8 mouse cellular contexts compared by ENCODE assay signal in the genomic region with DNA sequence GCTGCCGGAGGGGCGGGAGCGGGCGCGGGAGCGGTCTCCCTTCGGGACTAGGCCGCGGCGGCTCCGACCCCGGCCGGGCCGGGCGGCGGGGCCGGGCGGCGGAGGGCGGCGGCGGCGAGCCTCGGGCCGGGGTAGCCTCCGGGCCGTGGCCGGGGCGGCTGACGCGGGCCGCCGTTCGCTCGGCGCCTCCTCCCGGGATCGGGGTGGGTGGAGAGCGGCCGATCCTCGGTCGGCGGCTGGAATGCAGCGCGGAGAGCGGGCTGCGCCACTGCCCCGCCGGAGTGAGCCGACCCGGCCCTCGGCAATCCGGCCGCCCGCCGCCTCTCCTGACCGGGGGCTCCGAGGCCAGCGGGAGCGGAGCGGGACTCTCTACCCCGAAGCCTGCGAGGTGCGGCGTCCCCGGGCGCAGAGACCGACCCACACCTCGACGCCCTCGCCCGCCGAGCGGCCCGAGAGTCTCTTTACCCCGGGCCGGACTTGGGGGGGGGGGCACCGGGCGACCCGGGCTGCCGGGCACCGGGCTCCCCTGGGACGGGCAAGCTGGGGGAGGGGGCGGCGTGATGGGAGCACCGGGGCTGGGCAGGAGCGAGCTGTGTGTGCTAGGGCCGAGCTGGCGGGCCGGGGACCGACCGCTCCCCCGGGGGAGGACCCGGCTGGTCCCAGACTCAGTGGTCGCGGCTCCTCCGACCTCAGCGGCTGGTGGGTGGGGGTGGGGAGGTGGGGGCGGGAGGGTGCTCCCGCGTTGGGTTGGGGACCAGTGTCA. TPM values are rescaled to one million over a fixed set of nuclear protein-coding genes. Genes with fewer than 3 reads are reported as not detected.
DNase-seq lines count a peak whose midpoint lies in the region; ATAC-seq and TF ChIP-seq lines count a peak whose summit lies in the region.

No protein-coding gene starts in this region.

- 0 out of 2 replicates have a peak, but pooled peaks cover 3% of the 10 kb centered on the region for H3K36me3 ChIP-seq in forebrain, embryonic 16.5 days (ENCODE audit: control insufficient read depth, insufficient read depth)
- H3K36me3 ChIP-seq in hindbrain, embryonic 11.5 days (ENCODE audit: control insufficient read depth, insufficient read depth, low read length) = no peaks in the 10 kb centered on the region
- peaks cover 7% of the 10 kb centered on the region for H3K36me3 ChIP-seq in limb, embryonic 14.5 days (ENCODE audit: control insufficient read depth, insufficient read depth, low read length)
- peaks cover 4% of the 10 kb centered on the region; the same call in 1 of the 2 replicates for H3K36me3 ChIP-seq in midbrain, embryonic 15.5 days (replicated peaks)

- peaks cover 12% of the 10 kb centered on the region; the same call in 1 of the 2 replicates for H3K4me1 ChIP-seq in forebrain, embryonic 16.5 days (replicated peaks; ENCODE audit: control insufficient read depth, insufficient read depth, low read length)
- no peaks in the 10 kb centered on the region for H3K4me1 ChIP-seq in hindbrain, embryonic 11.5 days (replicated peaks; ENCODE audit: control insufficient read depth, insufficient read depth, low read length)
- H3K4me1 ChIP-seq in limb, embryonic 14.5 days (ENCODE audit: control insufficient read depth, insufficient read depth, low read length) = peaks cover 3% of the 10 kb centered on the region; the same call in 1 of the 2 replicates
- H3K4me1 ChIP-seq in midbrain, embryonic 15.5 days = peaks cover 17% of the 10 kb centered on the region

- peak overlapping the region; percentile 97 for H3K9ac ChIP-seq in forebrain, embryonic 16.5 days (replicated peaks; ENCODE audit: low read depth, low read length)
- peak overlapping the region; percentile 99 for H3K9ac ChIP-seq in hindbrain, embryonic 11.5 days (ENCODE audit: low read depth, low read length)
- peak overlapping the region; percentile 99 for H3K9ac ChIP-seq in limb, embryonic 14.5 days (ENCODE audit: low read depth, low read length, severe bottlenecking)
- peak overlapping the region; percentile 90 for H3K9ac ChIP-seq in midbrain, embryonic 15.5 days

- H3K27me3 ChIP-seq in forebrain, embryonic 16.5 days (replicated peaks; ENCODE audit: control insufficient read depth, insufficient read depth, low read length) = no peaks in the 10 kb centered on the region
- H3K27me3 ChIP-seq in hindbrain, embryonic 11.5 days (ENCODE audit: control insufficient read depth, insufficient read depth, low read length) = no peaks in the 10 kb centered on the region
- no peaks in the 10 kb centered on the region for H3K27me3 ChIP-seq in limb, embryonic 14.5 days (ENCODE audit: control insufficient read depth, insufficient read depth, low read length)
- H3K27me3 ChIP-seq in midbrain, embryonic 15.5 days (replicated peaks) = 0 out of 2 replicates have a peak, but pooled peaks cover 4% of the 10 kb centered on the region

- peak overlapping the region; percentile 91 for H3K4me3 ChIP-seq in forebrain, embryonic 16.5 days (replicated peaks; ENCODE audit: low read length)
- peak overlapping the region; percentile 93 for H3K4me3 ChIP-seq in hindbrain, embryonic 11.5 days (ENCODE audit: low read depth, low read length)
- H3K4me3 ChIP-seq in limb, embryonic 14.5 days (replicated peaks; ENCODE audit: low read length) = peak overlapping the region; percentile 94
- H3K4me3 ChIP-seq in midbrain, embryonic 15.5 days = peak overlapping the region; percentile 95

- peak; percentile 13 to 23 for DNase-seq in layer of hippocampus, adult 18-20 months (ENCODE audit: low spot score in 2 of 2)
- no peak for DNase-seq in layer of hippocampus, adult 11-12 months (ENCODE audit: low spot score)
- DNase-seq in cerebellum, adult 11-12 months = peak; percentile 39
- peak; percentile 59 for DNase-seq in hindbrain, embryonic 11.5 days (ENCODE audit: low spot score)
- DNase-seq in limb, embryonic 14.5 days (ENCODE audit: low spot score) = peak; percentile 5
- DNase-seq in spleen, postnatal 36 days (ENCODE audit: low spot score in 2 of 2) = peak; percentile 17 to 18

- peak overlapping the region; percentile 96 for H3K27ac ChIP-seq in forebrain, embryonic 16.5 days (ENCODE audit: low read length)
- H3K27ac ChIP-seq in hindbrain, embryonic 11.5 days (ENCODE audit: low read depth, low read length) = peak overlapping the region; percentile 95
- H3K27ac ChIP-seq in limb, embryonic 14.5 days (replicated peaks; ENCODE audit: low read depth, low read length) = peak overlapping the region; percentile 98
- H3K27ac ChIP-seq in midbrain, embryonic 15.5 days = peak overlapping the region; percentile 97

- under 1% methylated on average over 52 of the region's 101 CpGs for WGBS in forebrain, embryonic 16.5 days
- 0% methylated on average over 36 of the region's 101 CpGs for WGBS in hindbrain, embryonic 11.5 days
- 0% methylated on average over 18 of the region's 101 CpGs for WGBS in limb, embryonic 14.5 days
- under 1% methylated on average over 59 of the region's 101 CpGs for WGBS in midbrain, embryonic 15.5 days

- peak; percentile 66 for ATAC-seq in forebrain, embryonic 16.5 days
- peak; percentile 71 for ATAC-seq in hindbrain, embryonic 11.5 days (ENCODE audit: low FRiP score)
- peak; percentile 29 for ATAC-seq in limb, embryonic 14.5 days (ENCODE audit: low FRiP score, low read depth)
- peak; percentile 72 for ATAC-seq in midbrain, embryonic 15.5 days (replicated peaks)

- peak overlapping the region; percentile 90 for H3K4me2 ChIP-seq in forebrain, embryonic 16.5 days (ENCODE audit: low read length)
- H3K4me2 ChIP-seq in hindbrain, embryonic 11.5 days (replicated peaks; ENCODE audit: low read depth, low read length) = peak overlapping the region; percentile 87
- peak overlapping the region; percentile 65 for H3K4me2 ChIP-seq in limb, embryonic 14.5 days (replicated peaks; ENCODE audit: low read depth, low read length, severe bottlenecking)
- H3K4me2 ChIP-seq in midbrain, embryonic 15.5 days = peak overlapping the region; percentile 97

- no peak for TF ChIP-seq POLR2A in limb, embryonic 14.5 days (IDR thresholded peaks at IDR 0.05; ENCODE audit: borderline replicate concordance, extremely low read depth, insufficient read depth, insufficient read length)

- no peaks in the 10 kb centered on the region for H3K9me3 ChIP-seq in forebrain, embryonic 16.5 days (ENCODE audit: control insufficient read depth, low read length)
- H3K9me3 ChIP-seq in hindbrain, embryonic 11.5 days (ENCODE audit: control insufficient read depth, low read length) = no peaks in the 10 kb centered on the region
- H3K9me3 ChIP-seq in limb, embryonic 14.5 days (ENCODE audit: control insufficient read depth, low read length) = no peaks in the 10 kb centered on the region
- H3K9me3 ChIP-seq in midbrain, embryonic 15.5 days = no peaks in the 10 kb centered on the region

RNA-seq across cellular contexts. Expression of a gene that starts 5.9 kb away (rescaled TPM):
- total RNA-seq in layer of hippocampus, adult 18-20 months (2021) = 10 to 100 TPM; 27.6 to 28.0 TPM
- polyA plus RNA-seq in forebrain, embryonic 16.5 days (2015; fragmentation: Nextera tagmentation; extraction: Ambion mirVana) = 21.1 and 24.4 TPM in 2 replicates
- polyA plus RNA-seq in hindbrain, embryonic 11.5 days (2014; fragmentation: Nextera tagmentation; extraction: Ambion mirVana) = 26.4 and 31.6 TPM in 2 replicates
- polyA plus RNA-seq in limb, embryonic 14.5 days (2012; rRNA removed) = 23.3 and 25.7 TPM in 2 replicates
- polyA plus RNA-seq in limb, embryonic 14.5 days (2014; fragmentation: Nextera tagmentation; extraction: Ambion mirVana) = 31.2 and 33.2 TPM in 2 replicates
- 16.3 and 18.3 TPM in 2 replicates for polyA plus RNA-seq in midbrain, embryonic 15.5 days (2015; fragmentation: Nextera tagmentation; extraction: Ambion mirVana)
